25 mouse cellular contexts compared by ENCODE assay signal in the genomic region with DNA sequence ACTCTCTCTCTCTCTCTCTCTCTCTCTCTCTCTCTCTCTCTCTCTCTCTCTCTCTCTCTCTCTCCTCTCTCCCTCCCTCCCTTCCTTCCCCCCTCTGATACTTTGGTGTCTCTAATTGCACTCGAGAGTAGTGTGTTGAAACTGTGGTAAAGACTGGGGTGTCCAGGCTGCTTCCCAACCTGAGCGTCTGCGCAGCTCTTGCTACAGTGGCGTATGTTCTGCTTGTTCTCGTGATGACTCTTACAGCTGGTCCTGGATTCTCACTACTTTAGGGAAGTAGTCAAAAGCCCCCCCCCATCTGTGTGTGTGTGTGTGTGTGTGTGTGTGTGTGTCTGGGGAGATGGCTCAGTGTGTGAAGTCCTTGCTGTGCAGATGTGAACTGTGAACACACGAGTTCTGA. TPM values are rescaled to one million over a fixed set of nuclear protein-coding genes. Genes with fewer than 3 reads are reported as not detected.
DNase-seq lines count a peak whose midpoint lies in the region; ATAC-seq lines count a peak whose summit lies in the region.
"Had no signal": no experiment of that assay in that cellular context is flagged by ENCODE, and none has a peak within 500 bp of the region (broad histone marks: within the 10 kb centered on the region; RNA-seq: fewer than 3 reads in every experiment).

No protein-coding gene starts in this region.

- no peaks in the 10 kb centered on the region for H3K36me3 ChIP-seq in embryonic facial prominence, embryonic 11.5 days (replicated peaks; ENCODE audit: control insufficient read depth, insufficient read depth, low read depth, low read length)
- no peaks in the 10 kb centered on the region for H3K36me3 ChIP-seq in embryonic facial prominence, embryonic 10.5 days (replicated peaks)
- H3K36me3 ChIP-seq: embryonic facial prominence, embryonic 13.5 days; embryonic facial prominence, embryonic 15.5 days; forebrain, embryonic 10.5 days; forebrain, embryonic 12.5 days had no signal

- no peaks in the 10 kb centered on the region for H3K27me3 ChIP-seq in embryonic facial prominence, embryonic 11.5 days (ENCODE audit: control insufficient read depth, insufficient read depth, low read length)
- H3K27me3 ChIP-seq in embryonic facial prominence, embryonic 10.5 days (replicated peaks; ENCODE audit: low read depth, poor library complexity, severe bottlenecking): no peaks in the 10 kb centered on the region
- H3K27me3 ChIP-seq: embryonic facial prominence, embryonic 13.5 days; embryonic facial prominence, embryonic 15.5 days; forebrain, embryonic 12.5 days; Patski had no signal

- H3K9me3 ChIP-seq in embryonic facial prominence, embryonic 11.5 days (replicated peaks; ENCODE audit: control insufficient read depth, low read length): no peaks in the 10 kb centered on the region
- no peaks in the 10 kb centered on the region for H3K9me3 ChIP-seq in embryonic facial prominence, embryonic 10.5 days
- H3K9me3 ChIP-seq: embryonic facial prominence, embryonic 13.5 days; embryonic facial prominence, embryonic 15.5 days; forebrain, embryonic 10.5 days; forebrain, embryonic 12.5 days had no signal

- WGBS in embryonic facial prominence, embryonic 11.5 days: 77% methylated on average over 6 of the region's 6 CpGs
- 88% methylated on average over 6 of the region's 6 CpGs for WGBS in embryonic facial prominence, embryonic 10.5 days

- no peak overlapping the region for H3K4me2 ChIP-seq in embryonic facial prominence, embryonic 11.5 days (ENCODE audit: low read depth, low read length)
- H3K4me2 ChIP-seq: embryonic facial prominence, embryonic 13.5 days; embryonic facial prominence, embryonic 15.5 days; forebrain, embryonic 12.5 days had no signal

- DNase-seq in embryonic facial prominence, embryonic 11.5 days (ENCODE audit: low spot score): no peak
- no peak for DNase-seq in embryonic facial prominence, embryonic 10.5 days (ENCODE audit: low spot score)
- DNase-seq in 416B (ENCODE audit: low read depth): peak; percentile 31
- DNase-seq in right cerebral cortex, postnatal 10 days (ENCODE audit: low spot score in 2 of 2): no peak
- no peak for DNase-seq in cerebellum, postnatal 10 days
- DNase-seq: adrenal gland, adult 8-10 months; adrenal gland, postnatal 14 days; adrenal gland, postnatal 36 days; cerebellum, adult 11-12 months; cerebellum, adult 2 months; cerebellum, adult 9-10 months; cerebellum, postnatal 14 days; cerebellum, postnatal 36 days had no signal

- no peak overlapping the region for H3K9ac ChIP-seq in embryonic facial prominence, embryonic 11.5 days (replicated peaks; ENCODE audit: low read length)
- H3K9ac ChIP-seq: embryonic facial prominence, embryonic 13.5 days; embryonic facial prominence, embryonic 15.5 days; forebrain, embryonic 12.5 days had no signal

- 0 out of 2 replicates have a peak, but pooled peaks have one; percentile 39 for ATAC-seq in embryonic facial prominence, embryonic 11.5 days (replicated peaks; ENCODE audit: insufficient number of reproducible peaks, low FRiP score, low TSS enrichment, low read depth)
- peak; percentile 86 for ATAC-seq in granulocyte monocyte progenitor cell, adult 5-6 weeks (replicated peaks; ENCODE audit: poor library complexity, severe bottlenecking)
- ATAC-seq in megakaryocyte progenitor cell, adult 5-6 weeks (replicated peaks; ENCODE audit: poor library complexity): peak; percentile 81
- ATAC-seq: activated CD4-positive, CD25-positive, alpha-beta regulatory T cell, adult 4 months; forebrain, embryonic 14.5 days; forebrain, embryonic 16.5 days; Patski had no signal

- H3K27ac ChIP-seq in embryonic facial prominence, embryonic 11.5 days (replicated peaks; ENCODE audit: low read depth, low read length): no peak overlapping the region
- no peak overlapping the region for H3K27ac ChIP-seq in embryonic facial prominence, embryonic 10.5 days (replicated peaks)
- H3K27ac ChIP-seq: embryonic facial prominence, embryonic 13.5 days; embryonic facial prominence, embryonic 15.5 days; forebrain, embryonic 10.5 days; forebrain, embryonic 12.5 days had no signal

- no peak overlapping the region for H3K4me3 ChIP-seq in embryonic facial prominence, embryonic 11.5 days (ENCODE audit: low read depth, low read length)
- no peak overlapping the region for H3K4me3 ChIP-seq in embryonic facial prominence, embryonic 10.5 days
- H3K4me3 ChIP-seq: embryonic facial prominence, embryonic 13.5 days; embryonic facial prominence, embryonic 15.5 days; erythroblast, embryonic 14.5 days; forebrain, embryonic 10.5 days; forebrain, embryonic 12.5 days had no signal

- no peaks in the 10 kb centered on the region for H3K4me1 ChIP-seq in embryonic facial prominence, embryonic 11.5 days (ENCODE audit: control insufficient read depth, insufficient read depth, low read length)
- no peaks in the 10 kb centered on the region for H3K4me1 ChIP-seq in embryonic facial prominence, embryonic 10.5 days
- H3K4me1 ChIP-seq: embryonic facial prominence, embryonic 13.5 days; embryonic facial prominence, embryonic 15.5 days had no signal

RNA-seq across cellular contexts. Expression of a gene that starts 50.3 kb away (rescaled TPM):
- 6.6 and 7.3 TPM in 2 replicates for polyA plus RNA-seq in embryonic facial prominence, embryonic 11.5 days (2014; fragmentation: Nextera tagmentation; extraction: Ambion mirVana)
- polyA plus RNA-seq in embryonic facial prominence, embryonic 10.5 days (2016; fragmentation: Nextera tagmentation; extraction: Ambion mirVana): 4.3 and 7.7 TPM in 2 replicates
- not detected in 2 replicates for total RNA-seq in granulocyte monocyte progenitor cell, adult 5-6 weeks (2014; fragmentation: Nextera tagmentation)
- total RNA-seq in granulocyte monocyte progenitor cell, adult 5-6 weeks (2017): not detected in 2 replicates
- total RNA-seq in megakaryocyte progenitor cell, adult 5-6 weeks (2015): 0.64 and 0.74 TPM in 2 replicates
- 0.75 and 1.1 TPM in 2 replicates for total RNA-seq in megakaryocyte progenitor cell, adult 5-6 weeks (2017)
- total RNA-seq: MEL had no signal
- polyA plus RNA-seq: erythroblast, embryonic 14.5 days had no signal
